Mouse (Mus musculus) Muller cell, postnatal 12 days (primary cell): ENCODE results near the gene Slc1a3.
A peak's percentile ranks its signal among the peaks of the same experiment; 100 is the strongest.

Experiments used
- DNase-seq: peaks from one replicate; pipeline ENCODE4 v3.0.0-alpha.2; 2015; ENCODE audit errors: inconsistent ontology term

Gene Slc1a3

GRCm38 (mm10) chr15:8614701-8615100 lies 95.9 kb downstream of the Slc1a3 start:
- no peak for DNase-seq

GRCm38 (mm10) chr15:8605538-8606188 lies 104.9 kb downstream of the Slc1a3 start:
- DNase-seq: no peak

GRCm38 (mm10) chr15:8602362-8602761 lies 108.2 kb downstream of the Slc1a3 start:
- no peak for DNase-seq

- DNase-seq: no peak
Observed at GRCm38 (mm10) chr15:8601312-8602146, 109.0 kb downstream of the Slc1a3 start.

GRCm38 (mm10) chr15:8596375-8596900 lies 114.1 kb downstream of the Slc1a3 start:
- no peak for DNase-seq

GRCm38 (mm10) chr15:8595226-8595625 lies 115.3 kb downstream of the Slc1a3 start:
- no peak for DNase-seq

- DNase-seq: peak; percentile 75
Observed at GRCm38 (mm10) chr15:8589503-8590116, 121.0 kb downstream of the Slc1a3 start.

GRCm38 (mm10) chr15:8588065-8588464 lies 122.5 kb downstream of the Slc1a3 start:
- no peak for DNase-seq

GRCm38 (mm10) chr15:8586822-8587281 lies 123.7 kb downstream of the Slc1a3 start:
- peak; percentile 63 for DNase-seq
